Mouse (Mus musculus) CD4-positive, CD25-positive, alpha-beta regulatory T cell, adult 2 months (primary cell): Measurements from ENCODE around the gene Smarcad1.

Source experiments
- DNase-seq: peaks from one replicate; pipeline ENCODE4 v3.0.0-alpha.2; 2012; ENCODE audit warnings: low read depth, low spot score

The Smarcad1 gene

GRCm38 (mm10) chr6:65079139-65079538 lies 36.8 kb downstream of the Smarcad1 start:
- peak; percentile 36 for DNase-seq

DNA sequence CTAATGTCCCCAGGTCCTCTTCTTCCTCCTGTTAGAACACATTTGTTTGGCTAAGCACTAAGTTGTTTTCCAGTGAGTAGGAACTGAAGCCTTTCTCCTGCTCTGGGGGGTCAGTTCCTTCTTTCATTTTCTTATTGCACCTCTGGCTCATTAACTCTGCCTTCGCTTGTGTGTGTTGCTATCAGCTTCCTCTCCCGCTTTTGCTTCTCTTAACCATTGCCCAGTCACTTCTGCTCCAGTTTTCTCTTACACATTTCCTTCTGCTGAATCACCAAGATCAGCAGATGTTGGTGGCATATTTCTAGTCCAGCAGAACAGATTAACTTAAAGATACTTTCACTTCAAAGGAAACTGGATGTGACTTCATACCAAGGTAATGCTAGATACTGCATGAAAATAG lies 72.5 kb downstream of the Smarcad1 start:
- no peak for DNase-seq

DNA sequence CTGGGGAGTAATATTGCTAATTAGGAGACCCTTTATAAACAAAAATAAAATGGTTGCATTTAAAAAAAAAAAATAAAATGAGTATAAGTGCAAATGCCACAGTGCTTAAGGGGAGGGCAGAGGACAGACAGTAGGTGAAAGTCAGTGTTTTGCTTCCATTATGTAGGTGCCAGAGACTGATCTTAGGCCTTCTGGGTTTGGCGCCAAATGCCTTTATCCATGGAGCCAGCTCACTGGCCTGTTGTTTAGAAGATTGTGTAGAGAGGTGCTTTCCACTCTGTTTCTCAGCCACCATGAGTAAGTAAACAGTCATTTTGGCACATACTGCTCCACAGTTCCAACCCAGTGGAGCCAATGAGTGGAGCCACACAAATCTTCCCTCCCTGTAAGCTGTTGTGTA lies 75.2 kb downstream of the Smarcad1 start:
- no peak for DNase-seq

DNA sequence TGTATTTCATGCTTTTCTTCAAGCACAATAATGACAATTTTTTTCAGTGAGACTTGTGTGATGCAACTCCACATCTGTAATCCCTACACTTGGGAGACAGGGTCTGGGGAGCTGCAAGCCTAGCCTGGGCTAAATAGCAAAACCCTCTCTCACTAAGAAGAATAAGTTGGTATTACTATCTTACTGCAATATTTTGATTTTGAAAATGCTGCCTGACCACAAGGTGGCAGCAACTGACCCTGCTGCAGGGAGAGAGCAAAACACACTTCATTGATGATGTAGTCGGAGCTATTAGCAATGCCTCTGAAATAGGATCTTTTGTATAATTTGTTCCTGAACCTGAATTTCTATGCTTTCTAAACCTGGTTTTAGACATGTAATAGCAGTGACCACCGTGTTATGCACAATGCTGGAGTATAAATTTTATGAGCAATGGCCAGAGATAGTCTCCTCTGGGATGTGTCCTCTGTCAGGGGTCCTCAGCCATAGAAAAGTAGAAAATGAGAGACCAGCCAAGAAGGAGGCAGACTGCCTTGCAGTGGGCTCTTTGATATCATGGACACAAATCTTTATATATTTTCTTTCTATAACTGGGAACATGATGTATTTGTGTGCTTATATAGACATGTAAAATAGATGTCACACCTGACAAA lies 83.8 kb downstream of the Smarcad1 start:
- peak; percentile 79 for DNase-seq

DNA sequence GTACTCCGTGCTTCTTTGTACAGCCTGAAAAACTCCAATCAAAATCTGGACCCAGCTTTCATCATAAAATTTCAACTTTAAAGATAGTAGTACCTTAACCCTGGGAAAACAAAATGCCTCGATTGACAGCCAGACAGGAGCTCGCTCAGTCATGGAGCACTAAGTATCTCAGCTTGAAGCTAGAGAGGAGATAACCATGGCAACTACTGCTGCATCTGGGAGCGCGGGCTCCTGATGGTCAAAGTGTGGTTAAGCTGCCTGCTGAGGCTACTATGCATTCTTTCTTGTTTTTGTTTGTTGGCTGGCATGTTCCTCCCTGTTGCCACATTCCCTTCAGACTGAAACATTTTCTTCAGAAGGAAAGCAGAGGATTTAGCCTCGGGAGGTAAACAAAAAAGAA lies 90.0 kb downstream of the Smarcad1 start:
- DNase-seq: no peak

- DNase-seq: no peak
Observed at GRCm38 (mm10) chr6:65137802-65138201, 95.4 kb downstream of the Smarcad1 start.

DNA sequence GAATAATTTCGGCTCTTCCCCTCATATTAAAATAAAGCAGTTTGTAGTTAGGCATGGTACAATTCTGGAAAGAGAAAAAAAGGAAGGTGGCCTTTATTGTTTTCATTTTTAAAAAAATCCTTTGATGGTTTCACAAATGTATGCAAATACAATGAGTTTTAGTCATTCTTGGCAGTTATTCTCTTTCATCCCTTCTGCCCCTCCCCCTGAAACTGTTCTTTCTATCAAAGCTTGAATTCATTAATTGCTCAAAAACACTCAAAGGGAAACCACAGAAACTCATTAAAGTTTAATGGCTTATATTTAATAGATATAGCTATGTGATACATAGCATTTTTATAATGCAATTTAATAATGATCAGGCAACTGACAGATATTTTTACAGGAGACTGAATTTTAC lies 95.9 kb downstream of the Smarcad1 start:
- DNase-seq: no peak

DNA sequence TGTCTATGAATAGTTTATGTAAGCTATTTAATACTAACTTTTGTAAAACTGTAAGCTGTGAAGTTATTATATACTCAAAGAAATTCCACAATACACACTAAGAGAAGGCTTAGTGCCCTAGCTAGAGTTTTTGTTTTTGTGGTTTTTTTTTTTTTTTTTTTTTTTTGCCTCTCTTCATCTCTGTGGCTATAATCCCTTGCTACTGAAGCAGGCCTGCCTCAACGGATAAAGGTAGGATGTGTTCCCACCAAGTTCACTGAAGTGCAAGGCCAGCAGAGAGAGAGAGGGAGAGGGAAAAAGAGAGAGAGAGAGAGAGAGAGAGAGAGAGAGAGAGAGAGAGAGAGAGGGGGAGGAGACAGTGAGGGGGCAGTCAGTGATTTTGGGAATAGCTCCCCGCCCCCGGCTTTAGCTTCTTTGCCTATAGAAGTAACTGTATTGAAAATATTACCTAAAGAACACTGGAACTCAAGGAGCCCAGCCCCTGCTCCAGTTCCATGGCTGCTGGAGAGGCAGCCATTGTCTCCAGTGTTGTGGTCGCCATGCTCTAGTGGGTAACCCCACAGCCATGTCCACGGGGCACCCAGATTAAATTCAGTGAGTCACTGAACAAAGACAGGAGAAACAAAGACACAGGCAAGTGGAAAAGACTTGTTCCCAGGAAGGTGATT lies 97.8 kb downstream of the Smarcad1 start:
- peak; percentile 21 for DNase-seq

- DNase-seq: peak; percentile 48
Observed at GRCm38 (mm10) chr6:65140750-65141243, 98.4 kb downstream of the Smarcad1 start.

DNA sequence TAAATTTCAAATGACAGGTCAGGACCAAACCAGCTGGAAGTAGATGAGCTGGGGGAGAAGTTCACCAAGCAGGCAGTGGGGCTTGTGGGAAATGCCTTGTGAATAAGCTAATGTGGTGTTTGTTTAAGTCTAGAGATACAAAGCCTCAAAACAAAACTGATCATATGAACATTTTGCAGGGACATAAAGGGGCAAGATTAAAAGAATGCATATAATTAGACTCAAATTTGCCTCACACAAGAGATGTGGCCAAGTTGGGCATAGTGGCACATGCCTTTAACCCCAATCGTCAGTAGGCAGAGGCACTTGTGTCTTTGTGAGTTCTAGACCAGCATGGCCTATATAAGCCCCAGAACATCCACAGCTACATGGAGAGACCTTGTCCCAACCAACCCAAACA lies 99.9 kb downstream of the Smarcad1 start:
- DNase-seq: no peak

- peak; percentile 83 for DNase-seq
Observed at GRCm38 (mm10) chr6:65144621-65145205, 102.3 kb downstream of the Smarcad1 start, which contains the start of gene Hpgds. Gene Hpgds, minus strand, starts transcription at chr6:65144908.

DNA sequence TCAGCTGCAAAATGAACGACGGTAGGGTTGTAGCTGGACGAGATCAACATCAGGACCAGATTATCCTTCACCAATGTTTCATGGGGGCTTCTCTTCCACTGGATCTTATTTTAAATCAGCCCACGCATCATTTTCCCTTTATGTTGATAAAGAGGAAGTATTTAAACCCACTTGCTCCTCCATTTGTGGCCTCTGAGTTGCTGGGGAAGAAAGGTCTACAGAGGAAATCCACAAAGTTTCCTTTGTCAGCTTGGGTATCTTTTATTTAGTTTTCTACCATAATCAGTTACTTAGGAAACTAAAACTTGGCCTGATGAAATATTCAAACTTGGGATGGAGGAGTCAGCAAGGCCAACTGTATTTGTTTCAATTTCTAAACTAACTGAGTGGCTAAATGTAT lies 104.0 kb downstream of the Smarcad1 start:
- DNase-seq: no peak

GRCm38 (mm10) chr6:65150703-65151102 lies 108.3 kb downstream of the Smarcad1 start:
- no peak for DNase-seq

DNA sequence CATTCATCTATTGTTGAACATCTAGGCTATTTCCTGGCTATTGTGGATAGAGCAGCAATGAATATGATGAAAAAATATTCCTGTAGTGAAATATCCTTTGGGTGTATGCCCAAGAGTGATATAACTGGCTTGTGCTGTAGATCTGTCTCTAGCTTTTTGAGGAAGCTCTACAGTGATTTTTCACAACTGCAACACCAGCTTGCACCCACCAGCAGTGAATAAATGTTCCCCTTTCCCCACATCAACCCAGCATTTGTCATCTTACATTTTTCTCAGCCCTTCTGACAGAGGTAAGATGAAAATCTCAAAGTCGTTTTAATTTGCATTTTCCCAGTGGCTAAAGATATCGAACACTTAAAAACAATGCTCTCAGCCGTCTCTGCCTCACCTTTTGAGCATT lies 111.2 kb downstream of the Smarcad1 start:
- DNase-seq: no peak

DNA sequence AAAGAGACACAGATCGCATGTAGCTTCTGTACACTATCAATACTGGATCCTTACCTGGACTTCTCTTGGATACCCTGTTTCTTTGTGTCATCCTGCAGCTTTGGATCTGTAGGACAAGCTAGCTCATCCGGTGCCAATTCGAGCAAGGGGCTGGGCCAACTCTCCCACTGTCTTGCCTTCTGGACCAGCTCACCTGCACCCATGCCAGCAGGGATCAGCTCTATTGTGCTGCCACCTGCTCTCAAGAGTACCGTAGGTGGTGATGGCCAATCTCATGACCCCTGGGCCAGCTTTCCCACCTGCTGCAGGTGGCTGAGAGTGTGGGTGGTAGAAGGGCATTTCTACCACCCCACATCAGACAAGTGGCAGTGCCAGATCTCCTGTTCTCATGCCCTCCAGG lies 114.7 kb downstream of the Smarcad1 start:
- no peak for DNase-seq

DNA sequence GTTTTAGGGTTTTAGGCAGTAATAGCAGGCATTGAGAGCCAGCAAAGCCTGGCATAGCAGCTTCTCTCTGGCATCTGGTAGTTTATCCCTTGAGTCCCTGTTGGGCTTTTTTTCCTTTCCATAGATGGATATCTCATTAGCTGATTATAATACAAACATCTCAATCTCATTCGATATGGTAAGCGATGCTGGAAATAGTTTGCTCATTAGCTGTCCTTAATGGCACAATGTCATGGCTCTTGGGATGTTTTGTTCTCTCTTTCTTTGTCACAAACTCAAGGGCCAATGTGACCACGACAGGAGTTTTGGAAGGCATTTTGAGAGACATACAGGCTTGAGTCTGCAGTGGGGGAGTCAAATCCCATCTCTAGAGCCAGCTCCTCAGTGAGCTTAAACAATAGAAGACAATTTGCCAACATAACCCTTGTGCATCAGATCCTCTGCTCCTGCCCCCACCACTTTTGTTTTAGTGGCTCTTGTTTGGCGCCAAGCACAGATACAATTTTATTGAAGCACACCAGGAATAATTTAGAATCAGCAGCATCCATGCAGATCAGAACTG lies 117.1 kb downstream of the Smarcad1 start:
- no peak for DNase-seq

DNA sequence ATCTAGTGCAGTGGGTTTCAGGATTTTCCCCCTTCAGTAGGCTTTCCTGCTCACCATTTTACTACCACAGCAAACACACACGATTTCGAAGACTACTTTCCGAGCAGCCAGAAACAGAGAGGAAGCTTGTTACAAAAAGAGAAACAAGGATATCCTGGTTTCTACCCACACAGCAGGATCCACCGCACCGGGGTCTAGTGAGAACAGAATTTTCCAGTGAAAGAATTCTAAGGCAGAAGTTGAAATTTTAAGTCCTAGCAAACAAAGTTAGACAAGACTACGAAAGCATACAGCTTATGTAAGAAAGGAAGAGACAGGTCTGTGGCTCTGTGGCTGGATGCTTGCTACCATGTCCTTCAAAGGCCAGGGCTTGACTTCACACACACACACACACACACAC lies 121.8 kb downstream of the Smarcad1 start:
- no peak for DNase-seq

DNA sequence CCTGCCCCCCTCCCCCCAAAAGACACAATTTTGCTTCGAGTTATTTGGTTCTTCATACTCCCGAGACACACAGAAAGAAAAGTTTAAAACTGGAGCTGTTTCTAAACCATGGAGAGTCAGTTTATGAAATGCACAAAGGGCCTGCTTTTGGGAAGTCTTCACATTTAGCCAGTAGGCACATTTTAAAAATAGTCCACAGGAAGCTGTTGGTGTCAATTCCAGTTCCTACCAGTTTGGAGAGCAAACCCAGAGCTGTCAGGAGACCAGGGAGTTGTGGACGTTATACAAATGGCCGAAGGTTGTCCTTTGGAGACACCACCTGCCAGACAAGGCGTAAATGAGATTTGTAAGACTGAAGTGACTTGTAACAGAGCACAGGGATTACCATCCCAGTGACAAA lies 122.6 kb downstream of the Smarcad1 start:
- no peak for DNase-seq
